Mouse (Mus musculus) intestine, embryonic 14.5 days (tissue): ENCODE results near the gene 8030411F24Rik. TPM values are rescaled to one million over a fixed set of nuclear protein-coding genes. Genes with fewer than 3 reads are reported as not detected.

ENCODE experiments used
- polyA plus RNA-seq: library from polyadenylated mRNA; unstranded; fragments of >200 nt; fragmentation: Nextera tagmentation; extraction: Ambion mirVana; gene quantifications from 2 replicates; pipeline ENCODE4 v1.2.1, GENCODE M21; 2014

The 8030411F24Rik gene
- polyA plus RNA-seq, 1 experiment from 2014 or later: not detected

Other genes with a start within 250 kb of the 8030411F24Rik start
- gene Nxt1, start 109.4 kb upstream of the 8030411F24Rik start, polyA plus RNA-seq: 88.9 and 104 TPM in 2 replicates
- gene Gzf1, start 101.0 kb upstream of the 8030411F24Rik start, polyA plus RNA-seq: 17.9 and 21.6 TPM in 2 replicates
- gene Napb, start 49.5 kb upstream of the 8030411F24Rik start, polyA plus RNA-seq: 5.5 and 7.6 TPM in 2 replicates
- not detected in 2 replicates for gene Cstl1, start 31.7 kb upstream of the 8030411F24Rik start, polyA plus RNA-seq
- gene Cst11, start 10.5 kb upstream of the 8030411F24Rik start, polyA plus RNA-seq: not detected in 2 replicates
- 0.36 and 0.49 TPM in 2 replicates for gene Cst12, start 7.4 kb downstream of the 8030411F24Rik start, polyA plus RNA-seq
- gene Cst8, start 16.8 kb downstream of the 8030411F24Rik start, polyA plus RNA-seq: not detected in 2 replicates
- gene Cst13, start 38.1 kb downstream of the 8030411F24Rik start, polyA plus RNA-seq: not detected in 2 replicates
- gene Cst9, start 53.1 kb downstream of the 8030411F24Rik start, polyA plus RNA-seq: not detected in 2 replicates
- gene 9230104L09Rik, start 83.0 kb downstream of the 8030411F24Rik start, polyA plus RNA-seq: not detected in 2 replicates
- gene Cst3, start 93.7 kb downstream of the 8030411F24Rik start, polyA plus RNA-seq: 404 and 423 TPM in 2 replicates
- gene Gm1330, start 221.2 kb downstream of the 8030411F24Rik start, polyA plus RNA-seq: not detected in 2 replicates
- gene Gm10750, start 235.2 kb downstream of the 8030411F24Rik start, polyA plus RNA-seq: not detected in 2 replicates